Mouse (Mus musculus) thymus, adult 2 months (tissue): ENCODE results near the gene Fto.

Source experiments
- CTCF ChIP-seq: fragments of 200-500 bp; IDR thresholded peaks from 2 replicates; pipeline ENCODE4 v1.5.1; 2012; ENCODE audit warnings: mild to moderate bottlenecking, control low read depth, low read length, moderate library complexity, borderline replicate concordance; ENCODE audit not compliant: control insufficient read depth, poor library complexity, insufficient read depth; ENCODE audit errors: extremely low read depth
- POLR2A ChIP-seq: fragments of 200-500 bp; IDR thresholded peaks from 2 replicates; pipeline ENCODE4 v1.6.1; 2012; ENCODE audit warnings: mild to moderate bottlenecking, low read length, control low read depth, moderate library complexity; ENCODE audit not compliant: control insufficient read depth, poor library complexity, insufficient read depth; ENCODE audit errors: extremely low read depth

GRCm38 (mm10) chr8:91532671-91533436 is 219.5 kb downstream of the Fto start:
- TF ChIP-seq CTCF, result no peak
- no peak for TF ChIP-seq POLR2A
